Mouse (Mus musculus): Measurements from ENCODE around the gene Zbtb5. TPM values are rescaled to one million over a fixed set of nuclear protein-coding genes. Genes with fewer than 3 reads are reported as not detected.

The Zbtb5 gene
- polyA plus RNA-seq, 1 experiment from 2014 or later = 37.6 TPM

GRCm38 (mm10) chr4:45034693-45035628, 22.7 kb upstream of the Zbtb5 start:
- Histone ChIP-seq H3K4me3 (no peak overlapping the region), H3K9me3 (no peaks in the 10 kb centered on the region), H3K4me1 (no peaks in the 10 kb centered on the region), H3K36me3 (replicated peaks) (peaks cover 79% of the 10 kb centered on the region), H3K27me3 (ENCODE audit: poor library complexity, severe bottlenecking) (no peaks in the 10 kb centered on the region), H3K27ac (no peak overlapping the region)
- WGBS = 85% methylated on average over 16 of the region's 16 CpGs
- DNase-seq (ENCODE audit: extremely low spot score, low spot score) = no peak

- Histone ChIP-seq H3K36me3 (replicated peaks) (peaks cover 97% of the 10 kb centered on the region), H3K27me3 (ENCODE audit: poor library complexity, severe bottlenecking) (no peaks in the 10 kb centered on the region), H3K4me1 (no peaks in the 10 kb centered on the region), H3K4me3 (no peak overlapping the region), H3K9me3 (no peaks in the 10 kb centered on the region), H3K27ac (no peak overlapping the region)
- no peak for DNase-seq (ENCODE audit: extremely low spot score, low spot score)
- WGBS = 92% methylated on average over 9 of the region's 9 CpGs
Observed at GRCm38 (mm10) chr4:45032586-45032985, 20.4 kb upstream of the Zbtb5 start.

- H3K27me3 ChIP-seq (ENCODE audit: poor library complexity, severe bottlenecking) = no peaks in the 10 kb centered on the region
- no peak for DNase-seq (ENCODE audit: extremely low spot score, low spot score)
- no peak overlapping the region for H3K27ac ChIP-seq
- H3K4me3 ChIP-seq = no peak overlapping the region
- WGBS = 91% methylated on average over 4 of the region's 4 CpGs
- H3K9me3 ChIP-seq = no peaks in the 10 kb centered on the region
- no peaks in the 10 kb centered on the region for H3K4me1 ChIP-seq
- peaks cover 86% of the 10 kb centered on the region for H3K36me3 ChIP-seq (replicated peaks)
Observed at GRCm38 (mm10) chr4:45026459-45026858, 14.2 kb upstream of the Zbtb5 start.

GRCm38 (mm10) chr4:45019009-45019408, 6.8 kb upstream of the Zbtb5 start:
- H3K36me3 ChIP-seq (replicated peaks) = peaks cover 23% of the 10 kb centered on the region
- no peak for DNase-seq (ENCODE audit: extremely low spot score, low spot score)
- peak overlapping the region; percentile 85 for H3K27ac ChIP-seq
- H3K4me1 ChIP-seq = peaks cover 28% of the 10 kb centered on the region
- no peaks in the 10 kb centered on the region for H3K9me3 ChIP-seq
- H3K27me3 ChIP-seq (ENCODE audit: poor library complexity, severe bottlenecking) = no peaks in the 10 kb centered on the region
- H3K4me3 ChIP-seq = peak overlapping the region; percentile 87
- 3% methylated on average over 14 of the region's 14 CpGs for WGBS

- peaks cover 18% of the 10 kb centered on the region for H3K36me3 ChIP-seq (replicated peaks)
- peak; percentile 94 for DNase-seq (ENCODE audit: extremely low spot score, low spot score)
- no peaks in the 10 kb centered on the region for H3K9me3 ChIP-seq
- peak within 1 kb of the TSS; percentile 87 for H3K4me3 ChIP-seq
- H3K27ac ChIP-seq = peak within 1 kb of the TSS; percentile 85
- WGBS = 0% methylated on average over 29 of the region's 29 CpGs
- H3K27me3 ChIP-seq (ENCODE audit: poor library complexity, severe bottlenecking) = no peaks in the 10 kb centered on the region
- peaks cover 32% of the 10 kb centered on the region for H3K4me1 ChIP-seq
Observed at GRCm38 (mm10) chr4:45018452-45018980, 6.3 kb upstream of the Zbtb5 start, which contains the start of gene Polr1e. Gene Polr1e (plus strand): TSS chr4:45018583.

- H3K4me1 ChIP-seq = peaks cover 43% of the 10 kb centered on the region
- H3K27ac ChIP-seq = no peak overlapping the region
- H3K36me3 ChIP-seq (replicated peaks) = no peaks in the 10 kb centered on the region
- no peak overlapping the region for H3K4me3 ChIP-seq
- no peaks in the 10 kb centered on the region for H3K27me3 ChIP-seq (ENCODE audit: poor library complexity, severe bottlenecking)
- WGBS = 10% methylated on average over 3 of the region's 3 CpGs
- no peak for DNase-seq (ENCODE audit: extremely low spot score, low spot score)
- no peaks in the 10 kb centered on the region for H3K9me3 ChIP-seq
Observed at GRCm38 (mm10) chr4:45015615-45016014, 3.4 kb upstream of the Zbtb5 start.

- Histone ChIP-seq H3K4me1 (peaks cover 35% of the 10 kb centered on the region), H3K4me3 (peak overlapping the region; percentile 83), H3K36me3 (replicated peaks) (no peaks in the 10 kb centered on the region), H3K27me3 (ENCODE audit: poor library complexity, severe bottlenecking) (no peaks in the 10 kb centered on the region), H3K9me3 (no peaks in the 10 kb centered on the region), H3K27ac (peak overlapping the region; percentile 87)
- WGBS = 2% methylated on average over 2 of the region's 2 CpGs
- no peak for DNase-seq (ENCODE audit: extremely low spot score, low spot score)
Observed at GRCm38 (mm10) chr4:45013537-45013936, 1.3 kb upstream of the Zbtb5 start.

GRCm38 (mm10) chr4:45013031-45013431, 819 bp upstream of the Zbtb5 start:
- Histone ChIP-seq H3K9me3 (no peaks in the 10 kb centered on the region), H3K4me3 (peak overlapping the region; percentile 83), H3K27ac (peak overlapping the region; percentile 87), H3K36me3 (replicated peaks) (peaks cover under 1% of the 10 kb centered on the region; the same call in 1 of the 2 replicates), H3K27me3 (ENCODE audit: poor library complexity, severe bottlenecking) (no peaks in the 10 kb centered on the region), H3K4me1 (peaks cover 31% of the 10 kb centered on the region)
- no peak for DNase-seq (ENCODE audit: extremely low spot score, low spot score)
- 3% methylated on average over 13 of the region's 13 CpGs for WGBS

GRCm38 (mm10) chr4:45011581-45012104, 569 bp downstream of the Zbtb5 start:
- Histone ChIP-seq H3K27me3 (ENCODE audit: poor library complexity, severe bottlenecking) (no peaks in the 10 kb centered on the region), H3K9me3 (no peaks in the 10 kb centered on the region), H3K4me3 (peak overlapping the region; percentile 83), H3K27ac (peak overlapping the region; percentile 96), H3K36me3 (replicated peaks) (peaks cover 8% of the 10 kb centered on the region), H3K4me1 (peaks cover 27% of the 10 kb centered on the region)
- no peak for DNase-seq (ENCODE audit: extremely low spot score, low spot score)
- under 1% methylated on average over 31 of the region's 31 CpGs for WGBS

GRCm38 (mm10) chr4:45010806-45011415, 1.3 kb downstream of the Zbtb5 start:
- Histone ChIP-seq H3K27ac (peak overlapping the region; percentile 96), H3K4me1 (peaks cover 27% of the 10 kb centered on the region), H3K36me3 (replicated peaks) (peaks cover 12% of the 10 kb centered on the region), H3K9me3 (no peaks in the 10 kb centered on the region), H3K4me3 (peak overlapping the region; percentile 83), H3K27me3 (ENCODE audit: poor library complexity, severe bottlenecking) (no peaks in the 10 kb centered on the region)
- 14% methylated on average over 11 of the region's 11 CpGs for WGBS
- DNase-seq (ENCODE audit: extremely low spot score, low spot score) = no peak

- Histone ChIP-seq H3K36me3 (replicated peaks) (peaks cover 33% of the 10 kb centered on the region), H3K27ac (no peak overlapping the region), H3K27me3 (ENCODE audit: poor library complexity, severe bottlenecking) (no peaks in the 10 kb centered on the region), H3K4me3 (no peak overlapping the region), H3K4me1 (peaks cover 10% of the 10 kb centered on the region), H3K9me3 (no peaks in the 10 kb centered on the region)
- WGBS = 90% methylated on average over 3 of the region's 3 CpGs
- no peak for DNase-seq (ENCODE audit: extremely low spot score, low spot score)
Observed at GRCm38 (mm10) chr4:45005452-45005851, 6.8 kb downstream of the Zbtb5 start.

GRCm38 (mm10) chr4:45000001-45000400, 12.2 kb downstream of the Zbtb5 start:
- H3K27ac ChIP-seq = no peak overlapping the region
- peaks cover 18% of the 10 kb centered on the region for H3K36me3 ChIP-seq (replicated peaks)
- WGBS = 93% methylated on average over 6 of the region's 6 CpGs
- H3K27me3 ChIP-seq (ENCODE audit: poor library complexity, severe bottlenecking) = no peaks in the 10 kb centered on the region
- no peak for DNase-seq (ENCODE audit: extremely low spot score, low spot score)
- H3K4me3 ChIP-seq = no peak overlapping the region
- H3K4me1 ChIP-seq = no peaks in the 10 kb centered on the region
- no peaks in the 10 kb centered on the region for H3K9me3 ChIP-seq
